Mouse (Mus musculus): ENCODE results near the gene Slc12a9. TPM values are rescaled to one million over a fixed set of nuclear protein-coding genes. Genes with fewer than 3 reads are reported as not detected.

Gene Slc12a9
- total RNA-seq, 2 experiments from 2014 or later = 2.2 to 3.3 TPM

Other genes with a start within 250 kb of the Slc12a9 start
- 23.7 and 28.2 TPM in 2 replicates for gene Trim56, start 217.4 kb downstream of the Slc12a9 start, total RNA-seq (2014; fragmentation: Nextera tagmentation)
- gene Trim56, start 217.4 kb downstream of the Slc12a9 start, total RNA-seq (2017) = 20.8 and 29.0 TPM in 2 replicates
- not detected in 2 replicates for gene Muc3, start 184.3 kb downstream of the Slc12a9 start, total RNA-seq (2014; fragmentation: Nextera tagmentation)
- not detected in 2 replicates for gene Muc3, start 184.3 kb downstream of the Slc12a9 start, total RNA-seq (2017)
- gene Muc3a, start 121.2 kb downstream of the Slc12a9 start, total RNA-seq (2014; fragmentation: Nextera tagmentation) = 0.25 and 0.61 TPM in 2 replicates
- gene Muc3a, start 121.2 kb downstream of the Slc12a9 start, total RNA-seq (2017) = not detected in 2 replicates
- gene Ache, start 46.1 kb downstream of the Slc12a9 start, total RNA-seq (2014; fragmentation: Nextera tagmentation) = 20.4 and 22.8 TPM in 2 replicates
- 3.0 and 6.4 TPM in 2 replicates for gene Ache, start 46.1 kb downstream of the Slc12a9 start, total RNA-seq (2017)
- gene Ufsp1, start 39.0 kb downstream of the Slc12a9 start, total RNA-seq (2014; fragmentation: Nextera tagmentation) = 9.0 and 11.4 TPM in 2 replicates
- 5.2 and 6.0 TPM in 2 replicates for gene Ufsp1, start 39.0 kb downstream of the Slc12a9 start, total RNA-seq (2017)
- 308 and 381 TPM in 2 replicates for gene Srrt, start 25.9 kb downstream of the Slc12a9 start, total RNA-seq (2014; fragmentation: Nextera tagmentation)
- 409 and 443 TPM in 2 replicates for gene Srrt, start 25.9 kb downstream of the Slc12a9 start, total RNA-seq (2017)
- gene Trip6, start 19.2 kb downstream of the Slc12a9 start, total RNA-seq (2014; fragmentation: Nextera tagmentation) = 21.8 and 27.9 TPM in 2 replicates
- gene Trip6, start 19.2 kb downstream of the Slc12a9 start, total RNA-seq (2017) = 19.6 and 29.9 TPM in 2 replicates
- 1.4 TPM in 1 of 2 replicates, not detected in the other for gene Ephb4, start 16.5 kb upstream of the Slc12a9 start, total RNA-seq (2014; fragmentation: Nextera tagmentation)
- 0.08 TPM in 1 of 2 replicates, not detected in the other for gene Ephb4, start 16.5 kb upstream of the Slc12a9 start, total RNA-seq (2017)
- gene Zan, start 143.5 kb upstream of the Slc12a9 start, total RNA-seq (2014; fragmentation: Nextera tagmentation) = 0.02 and 0.92 TPM in 2 replicates
- gene Zan, start 143.5 kb upstream of the Slc12a9 start, total RNA-seq (2017) = 0.05 and 0.11 TPM in 2 replicates
- 51.2 and 51.5 TPM in 2 replicates for gene Pop7, start 168.9 kb upstream of the Slc12a9 start, total RNA-seq (2014; fragmentation: Nextera tagmentation)
- gene Pop7, start 168.9 kb upstream of the Slc12a9 start, total RNA-seq (2017) = 26.6 and 34.2 TPM in 2 replicates
- gene Gigyf1, start 185.0 kb upstream of the Slc12a9 start, total RNA-seq (2014; fragmentation: Nextera tagmentation) = 19.8 and 39.2 TPM in 2 replicates
- 7.9 and 10.8 TPM in 2 replicates for gene Gigyf1, start 185.0 kb upstream of the Slc12a9 start, total RNA-seq (2017)
- not detected in 2 replicates for gene Epo, start 199.6 kb upstream of the Slc12a9 start, total RNA-seq (2014; fragmentation: Nextera tagmentation)
- gene Epo, start 199.6 kb upstream of the Slc12a9 start, total RNA-seq (2017) = not detected in 2 replicates
- gene Gnb2, start 199.9 kb upstream of the Slc12a9 start, total RNA-seq (2014; fragmentation: Nextera tagmentation) = 367 and 396 TPM in 2 replicates
- gene Gnb2, start 199.9 kb upstream of the Slc12a9 start, total RNA-seq (2017) = 155 and 173 TPM in 2 replicates
- not detected in 2 replicates for gene Actl6b, start 219.9 kb upstream of the Slc12a9 start, total RNA-seq (2014; fragmentation: Nextera tagmentation)
- not detected in 2 replicates for gene Actl6b, start 219.9 kb upstream of the Slc12a9 start, total RNA-seq (2017)
- gene Tfr2, start 236.2 kb upstream of the Slc12a9 start, total RNA-seq (2014; fragmentation: Nextera tagmentation) = 166 and 215 TPM in 2 replicates
- gene Tfr2, start 236.2 kb upstream of the Slc12a9 start, total RNA-seq (2017) = 94.7 and 144 TPM in 2 replicates